Mouse (Mus musculus) hindbrain, embryonic 13.5 days (tissue): ENCODE results near the gene Tenm3. TPM values are rescaled to one million over a fixed set of nuclear protein-coding genes. Genes with fewer than 3 reads are reported as not detected.

Experiments
- ATAC-seq: fragments of 200-750 bp; cut with Nextera tagmentation; 2 replicates; pipeline ENCODE4 v1.8.0; 2017; ENCODE audit warnings: moderate TSS enrichment; ENCODE audit not compliant: low FRiP score
- H3K27ac ChIP-seq: fragments of 300-500 bp; sonication (generic); 2 replicates; pipeline ENCODE4 v1.5.1; 2015; ENCODE audit warnings: inconsistent platforms, mild to moderate bottlenecking, moderate library complexity
- H3K27me3 ChIP-seq: fragments of 300-500 bp; sonication (generic); 2 replicates; pipeline ENCODE4 v1.6.1; 2015; ENCODE audit warnings: mild to moderate bottlenecking, inconsistent platforms
- H3K36me3 ChIP-seq: fragments of 300-500 bp; sonication (generic); 2 replicates; pipeline ENCODE4 v1.6.1; 2015; ENCODE audit warnings: mild to moderate bottlenecking, inconsistent platforms
- H3K4me1 ChIP-seq: fragments of 300-500 bp; sonication (generic); replicated peaks from 2 replicates; pipeline ENCODE4 v1.6.1; 2015; ENCODE audit warnings: inconsistent platforms
- H3K4me2 ChIP-seq: fragments of 300-500 bp; sonication (generic); 2 replicates; pipeline ENCODE4 v1.6.1; 2015; ENCODE audit warnings: inconsistent platforms, mild to moderate bottlenecking, moderate library complexity
- H3K4me3 ChIP-seq: fragments of 300-500 bp; sonication (generic); 2 replicates; pipeline ENCODE4 v1.5.1; 2015; ENCODE audit warnings: mild to moderate bottlenecking, inconsistent platforms
- H3K9ac ChIP-seq: fragments of 300-500 bp; sonication (generic); 2 replicates; pipeline ENCODE4 v1.6.1; 2015; ENCODE audit warnings: mild to moderate bottlenecking, inconsistent platforms
- H3K9me3 ChIP-seq: fragments of 300-500 bp; sonication (generic); 2 replicates; pipeline ENCODE4 v1.6.1; 2016; ENCODE audit warnings: inconsistent platforms
- WGBS: fragments of 180-500 bp; shearing (Covaris S2); methylation state at CpG from one replicate; pipeline ENCODE4 v1.1.7; 2015; 5-methylcytosine and 5-hydroxymethylcytosine counted together
- polyA plus RNA-seq: library from polyadenylated mRNA; unstranded; fragments of >200 nt; fragmentation: Nextera tagmentation; extraction: Ambion mirVana; gene quantifications from 2 replicates; pipeline ENCODE4 v1.2.1, GENCODE M21; 2015

Gene Tenm3
- polyA plus RNA-seq, 1 experiment from 2014 or later: 35.7 TPM

- peaks cover 26% of the 10 kb centered on the region for H3K4me1 ChIP-seq
- no peak overlapping the region for H3K4me3 ChIP-seq
- 0 out of 2 replicates have a peak, but pooled peaks cover 5% of the 10 kb centered on the region for H3K36me3 ChIP-seq
- H3K9ac ChIP-seq: no peak overlapping the region
- H3K27ac ChIP-seq: no peak overlapping the region
- no peak for ATAC-seq
- no peak overlapping the region for H3K4me2 ChIP-seq
- H3K9me3 ChIP-seq: no peaks in the 10 kb centered on the region
- WGBS: 91% methylated on average over 8 of the region's 8 CpGs
- no peaks in the 10 kb centered on the region for H3K27me3 ChIP-seq
These were observed 528.1 kb downstream of the Tenm3 start for GRCm38 (mm10) chr8:48315605-48316004.

GRCm38 (mm10) chr8:48313985-48314368 is 529.8 kb downstream of the Tenm3 start:
- 43% methylated on average over 5 of the region's 5 CpGs for WGBS
- Histone ChIP-seq H3K4me1 (peaks cover 42% of the 10 kb centered on the region), H3K4me3 (no peak overlapping the region), H3K4me2 (no peak overlapping the region), H3K27ac (no peak overlapping the region), H3K9ac (no peak overlapping the region), H3K9me3 (no peaks in the 10 kb centered on the region), H3K36me3 (0 out of 2 replicates have a peak, but pooled peaks cover 5% of the 10 kb centered on the region), H3K27me3 (no peaks in the 10 kb centered on the region)
- no peak for ATAC-seq

DNA sequence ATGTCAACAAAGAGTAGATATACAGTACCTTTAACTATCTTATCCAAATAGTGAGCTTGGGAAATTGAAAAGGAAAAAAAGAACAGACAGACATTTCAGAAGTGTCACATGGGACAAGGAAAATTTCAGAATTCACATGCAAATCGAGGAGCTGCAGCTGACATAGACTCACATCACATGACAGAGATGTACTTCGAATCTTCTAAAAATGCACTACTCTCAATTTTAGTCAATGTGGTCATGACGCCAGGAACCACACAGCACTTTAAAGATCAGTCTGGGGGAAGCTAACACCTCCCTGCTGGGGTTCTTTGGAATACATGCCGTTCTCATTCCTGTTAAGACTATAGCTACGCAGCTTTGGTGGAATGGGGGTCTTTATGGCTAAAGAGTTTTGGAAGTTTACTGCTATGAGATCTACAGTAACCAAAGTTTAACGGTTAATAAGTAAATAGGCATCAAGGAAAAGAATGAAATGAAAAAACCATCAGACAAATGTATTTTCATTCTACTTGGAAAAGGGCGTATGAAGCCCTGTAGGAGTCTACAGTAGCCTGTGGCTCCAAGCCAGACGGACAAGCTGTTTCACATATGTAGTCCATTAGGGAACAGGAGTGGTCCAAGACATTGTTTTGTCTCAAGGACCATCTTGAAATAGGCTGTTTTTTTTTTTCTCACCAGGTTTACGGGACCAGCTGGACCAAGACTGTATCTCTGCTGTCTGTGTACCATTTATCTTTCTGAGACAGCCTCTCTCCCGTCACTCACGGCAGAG is 530.4 kb downstream of the Tenm3 start:
- Histone ChIP-seq H3K27me3 (no peaks in the 10 kb centered on the region), H3K4me3 (no peak overlapping the region), H3K27ac (no peak overlapping the region), H3K4me1 (peaks cover 44% of the 10 kb centered on the region), H3K9ac (no peak overlapping the region), H3K9me3 (no peaks in the 10 kb centered on the region), H3K4me2 (no peak overlapping the region), H3K36me3 (0 out of 2 replicates have a peak, but pooled peaks cover 5% of the 10 kb centered on the region)
- no peak for ATAC-seq
- WGBS: 65% methylated on average over 11 of the region's 11 CpGs

DNA sequence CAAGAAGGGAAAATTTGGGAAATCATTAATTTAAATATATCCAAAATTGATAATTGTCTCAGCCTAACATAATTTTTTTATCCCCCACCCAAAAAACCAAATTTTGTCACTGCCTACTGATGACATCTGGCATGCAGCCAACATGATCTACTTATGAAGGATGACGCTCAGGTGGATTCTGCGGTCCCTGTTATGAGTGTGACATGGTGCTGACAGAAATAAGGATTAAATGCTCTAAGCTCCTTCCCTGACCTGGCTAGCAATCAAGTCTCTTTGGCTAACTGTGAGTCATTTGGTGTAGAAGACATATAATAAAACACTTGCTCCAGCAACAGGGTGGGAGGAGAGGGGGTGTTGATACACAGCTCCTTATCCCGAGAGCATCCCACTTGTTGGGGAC is 532.0 kb downstream of the Tenm3 start:
- H3K27me3 ChIP-seq: no peaks in the 10 kb centered on the region
- no peak overlapping the region for H3K4me3 ChIP-seq
- no peak overlapping the region for H3K27ac ChIP-seq
- no peak overlapping the region for H3K4me2 ChIP-seq
- 61% methylated on average over 3 of the region's 3 CpGs for WGBS
- peaks cover 3% of the 10 kb centered on the region; the same call in 1 of the 2 replicates for H3K36me3 ChIP-seq
- peaks cover 41% of the 10 kb centered on the region for H3K4me1 ChIP-seq
- H3K9me3 ChIP-seq: no peaks in the 10 kb centered on the region
- ATAC-seq: no peak
- no peak overlapping the region for H3K9ac ChIP-seq

DNA sequence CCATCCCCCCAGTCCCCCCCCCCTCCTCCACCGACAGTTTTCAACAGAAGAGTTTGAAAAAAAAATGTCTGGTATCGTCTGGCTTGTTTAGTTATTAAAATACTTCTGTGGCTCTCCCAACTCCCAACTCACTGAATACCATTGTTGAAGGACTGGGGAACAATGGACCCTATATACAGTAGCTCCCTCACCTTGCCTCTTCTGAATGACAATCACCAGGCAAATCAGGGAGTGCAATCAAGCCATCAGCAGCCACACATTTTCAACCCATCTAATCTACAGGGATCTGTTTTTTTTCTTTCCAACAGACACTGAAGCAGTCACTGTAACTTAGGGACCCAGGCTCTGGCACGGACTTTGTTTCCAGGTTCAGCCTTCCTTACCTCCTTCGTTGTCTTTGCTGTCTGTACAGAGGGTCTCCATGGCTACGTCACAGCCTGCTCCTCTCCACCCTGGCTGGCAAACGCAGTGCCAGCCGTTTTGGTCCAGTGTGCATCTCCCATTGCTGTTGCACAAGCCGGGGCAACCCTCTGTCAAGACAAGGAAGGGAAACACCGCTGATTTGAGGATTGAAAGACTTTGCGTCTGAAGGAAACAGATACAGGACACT is 533.4 kb downstream of the Tenm3 start:
- ATAC-seq: peak; percentile 30; the same call in 1 of the 2 replicates
- 25% methylated on average over 10 of the region's 10 CpGs for WGBS
- H3K9ac ChIP-seq: no peak overlapping the region
- no peak overlapping the region for H3K4me2 ChIP-seq
- no peak overlapping the region for H3K4me3 ChIP-seq
- H3K27ac ChIP-seq: peak overlapping the region; percentile 53
- H3K27me3 ChIP-seq: no peaks in the 10 kb centered on the region
- H3K4me1 ChIP-seq: peaks cover 41% of the 10 kb centered on the region
- H3K9me3 ChIP-seq: no peaks in the 10 kb centered on the region
- no peaks in the 10 kb centered on the region; the same call in 1 of the 2 replicates for H3K36me3 ChIP-seq

GRCm38 (mm10) chr8:48309191-48309987 is 534.4 kb downstream of the Tenm3 start:
- H3K9me3 ChIP-seq: no peaks in the 10 kb centered on the region
- H3K4me2 ChIP-seq: no peak overlapping the region
- ATAC-seq: 0 out of 2 replicates have a peak, but pooled peaks have one; percentile 17
- peak overlapping the region; percentile 63 for H3K27ac ChIP-seq
- no peak overlapping the region for H3K4me3 ChIP-seq
- WGBS: 52% methylated on average over 16 of the region's 16 CpGs
- no peaks in the 10 kb centered on the region for H3K27me3 ChIP-seq
- no peak overlapping the region for H3K9ac ChIP-seq
- no peaks in the 10 kb centered on the region; the same call in 1 of the 2 replicates for H3K36me3 ChIP-seq
- H3K4me1 ChIP-seq: peaks cover 41% of the 10 kb centered on the region

DNA sequence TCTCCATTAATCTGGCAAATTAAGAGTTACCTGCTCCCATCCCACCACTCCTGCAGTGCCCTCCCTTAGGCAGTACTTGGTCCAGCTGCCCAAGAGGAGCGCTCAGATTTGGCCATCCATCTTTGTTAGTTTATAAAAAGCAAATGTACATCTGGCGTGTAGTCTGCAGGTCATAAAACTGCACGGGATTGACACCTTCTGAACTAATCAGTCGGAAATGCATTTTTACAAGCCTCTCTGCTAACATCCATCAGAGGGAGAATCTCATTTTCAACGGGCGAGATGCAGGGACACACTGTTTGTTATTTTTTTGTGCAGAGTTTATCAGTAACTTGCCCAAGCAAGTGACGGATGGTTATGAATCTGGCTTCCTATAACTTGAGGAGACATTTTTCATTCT is 539.5 kb downstream of the Tenm3 start:
- H3K4me1 ChIP-seq: peaks cover 25% of the 10 kb centered on the region
- no peak for ATAC-seq
- 63% methylated on average over 7 of the region's 7 CpGs for WGBS
- no peak overlapping the region for H3K9ac ChIP-seq
- H3K36me3 ChIP-seq: no peaks in the 10 kb centered on the region; the same call in 1 of the 2 replicates
- H3K27me3 ChIP-seq: no peaks in the 10 kb centered on the region
- H3K9me3 ChIP-seq: no peaks in the 10 kb centered on the region
- no peak overlapping the region for H3K4me2 ChIP-seq
- H3K27ac ChIP-seq: 0 out of 2 replicates have a peak overlapping the region, but pooled peaks have one; percentile 8
- no peak overlapping the region for H3K4me3 ChIP-seq

GRCm38 (mm10) chr8:48300613-48301037 is 543.1 kb downstream of the Tenm3 start:
- Histone ChIP-seq H3K27ac (peak overlapping the region; percentile 60; the same call in 1 of the 2 replicates), H3K27me3 (0 out of 2 replicates have a peak, but pooled peaks cover 3% of the 10 kb centered on the region), H3K9ac (peak overlapping the region; percentile 29; the same call in 1 of the 2 replicates), H3K4me1 (peaks cover 18% of the 10 kb centered on the region), H3K9me3 (no peaks in the 10 kb centered on the region), H3K4me3 (no peak overlapping the region), H3K4me2 (peak overlapping the region; percentile 34), H3K36me3 (peaks cover 27% of the 10 kb centered on the region)
- peak; percentile 78 for ATAC-seq
- 45% methylated on average over 12 of the region's 12 CpGs for WGBS

DNA sequence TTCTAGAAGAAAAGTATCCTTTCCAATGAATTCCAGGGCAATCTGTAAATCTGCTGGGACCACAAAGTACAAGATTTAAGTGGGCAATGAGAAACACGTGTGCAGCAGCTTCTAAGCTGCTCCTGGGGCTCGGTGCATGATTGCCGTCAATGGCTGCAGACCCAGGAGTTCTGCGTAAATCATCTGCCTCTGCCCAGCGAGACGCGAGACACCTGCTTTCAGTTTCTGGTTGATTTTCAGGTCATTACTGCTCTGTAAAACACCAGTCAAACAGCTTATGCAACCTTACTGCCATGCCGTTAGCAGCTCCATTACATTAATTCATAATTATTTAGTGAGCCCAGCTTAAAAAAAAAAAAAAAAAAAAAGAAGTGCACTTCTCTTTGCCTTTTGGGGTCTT is 543.7 kb downstream of the Tenm3 start:
- ATAC-seq: no peak
- no peak overlapping the region for H3K4me2 ChIP-seq

DNA sequence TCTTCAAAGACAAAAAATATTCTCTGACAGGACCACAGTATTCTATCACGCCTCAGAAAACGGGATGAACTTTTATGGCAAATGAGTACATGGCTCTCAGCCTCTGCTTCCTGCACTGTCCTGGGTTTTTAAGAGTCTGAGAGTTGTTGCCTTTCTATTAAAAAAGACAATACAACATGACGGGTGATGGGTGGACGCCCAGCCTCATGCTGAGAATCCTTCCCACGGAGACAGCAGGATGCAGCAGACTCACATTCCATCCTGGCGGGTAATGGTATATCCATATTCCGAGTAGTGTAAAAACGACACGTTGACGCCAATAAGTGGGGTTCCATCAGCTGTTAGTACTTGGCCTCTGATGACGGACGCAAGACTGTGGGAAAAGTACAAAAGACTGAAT is 544.4 kb downstream of the Tenm3 start:
- ATAC-seq: no peak
- H3K4me1 ChIP-seq: peaks cover 18% of the 10 kb centered on the region
- H3K4me2 ChIP-seq: no peak overlapping the region
- peaks cover 32% of the 10 kb centered on the region for H3K36me3 ChIP-seq
- no peak overlapping the region for H3K27ac ChIP-seq
- WGBS: 56% methylated on average over 12 of the region's 12 CpGs
- H3K9ac ChIP-seq: no peak overlapping the region
- no peak overlapping the region for H3K4me3 ChIP-seq
- H3K9me3 ChIP-seq: no peaks in the 10 kb centered on the region
- H3K27me3 ChIP-seq: 0 out of 2 replicates have a peak, but pooled peaks cover 3% of the 10 kb centered on the region

More for the DNA sequence above, 543.7 kb downstream of the Tenm3 start:
- Histone ChIP-seq H3K36me3 (peaks cover 32% of the 10 kb centered on the region), H3K27me3 (0 out of 2 replicates have a peak, but pooled peaks cover 3% of the 10 kb centered on the region), H3K9ac (0 out of 2 replicates have a peak overlapping the region, but pooled peaks have one; percentile 24), H3K9me3 (no peaks in the 10 kb centered on the region), H3K4me3 (no peak overlapping the region), H3K27ac (no peak overlapping the region; the same call in 1 of the 2 replicates), H3K4me1 (peaks cover 18% of the 10 kb centered on the region)
- WGBS: 35% methylated on average over 8 of the region's 8 CpGs

- ATAC-seq: no peak
- WGBS: 91% methylated on average over 7 of the region's 7 CpGs
- peaks cover 52% of the 10 kb centered on the region for H3K36me3 ChIP-seq
These were observed 547.4 kb downstream of the Tenm3 start for GRCm38 (mm10) chr8:48296371-48296770.

DNA sequence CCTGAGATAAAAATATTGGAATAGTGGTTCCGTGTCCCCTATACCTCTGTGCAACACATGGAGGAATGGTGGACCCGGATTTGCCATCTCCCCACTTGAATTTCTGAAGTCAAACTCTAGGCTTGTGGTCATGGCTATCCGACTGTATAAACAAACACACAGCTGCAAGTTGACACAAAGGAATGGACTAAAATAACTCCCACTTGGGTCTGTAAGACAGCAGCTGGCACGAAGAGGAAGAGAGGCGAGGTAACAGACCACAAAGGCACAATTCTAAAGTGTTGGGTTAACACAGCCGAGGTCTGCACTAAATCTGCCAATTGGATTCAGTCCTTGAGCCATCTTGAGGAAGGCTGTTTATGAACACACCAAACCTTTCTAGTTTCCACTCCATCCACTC is 548.2 kb downstream of the Tenm3 start:
- Histone ChIP-seq H3K27me3 (0 out of 2 replicates have a peak, but pooled peaks cover 3% of the 10 kb centered on the region), H3K36me3 (peaks cover 58% of the 10 kb centered on the region)
- WGBS: 82% methylated on average over 6 of the region's 6 CpGs

More at GRCm38 (mm10) chr8:48296371-48296770, 547.4 kb downstream of the Tenm3 start:
- H3K4me3 ChIP-seq: no peak overlapping the region
- no peaks in the 10 kb centered on the region for H3K9me3 ChIP-seq
- no peak overlapping the region for H3K27ac ChIP-seq
- no peak overlapping the region for H3K9ac ChIP-seq
- H3K4me1 ChIP-seq: peaks cover 13% of the 10 kb centered on the region
- H3K27me3 ChIP-seq: 0 out of 2 replicates have a peak, but pooled peaks cover 3% of the 10 kb centered on the region
- no peak overlapping the region for H3K4me2 ChIP-seq

More for the DNA sequence above, 548.2 kb downstream of the Tenm3 start:
- no peak overlapping the region for H3K9ac ChIP-seq
- no peak overlapping the region for H3K4me3 ChIP-seq
- no peak for ATAC-seq
- H3K9me3 ChIP-seq: no peaks in the 10 kb centered on the region
- H3K27ac ChIP-seq: no peak overlapping the region
- H3K4me2 ChIP-seq: no peak overlapping the region
- H3K4me1 ChIP-seq: peaks cover 5% of the 10 kb centered on the region
